Mouse (Mus musculus): Measurements from ENCODE around the gene Fam19a4.

Gene Fam19a4

DNA sequence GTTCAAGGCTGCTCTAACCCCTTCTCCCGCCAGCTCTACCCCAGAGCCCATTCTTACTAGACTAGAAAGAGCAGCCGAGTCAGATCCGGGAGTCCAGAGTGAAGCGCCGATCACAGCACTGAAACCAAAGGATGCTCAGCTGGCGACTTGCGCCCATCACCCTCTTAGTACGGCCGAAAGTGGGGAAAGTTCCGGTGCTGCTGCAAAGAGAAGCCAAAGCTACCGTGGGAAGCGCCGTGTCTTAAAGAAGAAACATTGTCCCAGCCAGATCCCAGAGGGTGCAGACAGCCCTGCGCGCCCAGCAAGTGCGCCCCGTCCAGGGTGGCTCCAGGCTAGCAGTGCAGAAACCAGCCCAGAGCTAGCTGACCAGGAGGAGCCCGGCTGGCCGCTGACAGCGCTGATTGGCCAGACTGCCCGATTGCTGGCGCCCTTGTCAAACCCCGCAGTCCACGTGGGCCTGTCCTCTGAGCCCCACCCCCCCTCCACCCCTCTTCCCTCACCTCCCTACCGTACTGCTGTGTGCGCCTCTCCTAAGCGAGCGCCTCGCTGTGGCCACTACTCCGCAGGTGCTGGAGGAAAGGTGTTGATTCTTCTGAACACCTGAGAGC lies at the start of gene Fam19a4:
Gene Fam19a4, minus strand, starts transcription at position 340 of the 608 bp plus-strand sequence.
- no peak for DNase-seq (ENCODE audit: low read depth, low spot score)

DNA sequence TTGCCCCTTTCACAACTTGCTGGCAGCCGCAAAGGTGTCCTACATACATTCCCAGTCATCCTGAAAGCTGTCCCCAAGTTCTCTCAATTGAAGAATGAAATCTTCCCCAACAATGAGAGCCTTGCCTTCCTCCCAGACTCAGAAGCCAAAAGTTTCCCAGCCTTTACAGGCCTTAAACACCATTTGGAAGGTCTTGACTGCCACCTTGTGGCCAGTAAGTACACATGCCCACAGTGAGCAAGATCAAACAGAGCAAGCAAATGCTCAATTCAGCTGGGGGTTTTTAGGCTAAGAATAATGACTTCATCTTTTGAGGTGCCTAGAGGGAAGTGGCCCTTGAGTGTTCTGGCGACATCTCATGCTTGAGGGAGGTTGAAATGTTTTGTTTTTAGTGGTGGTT lies 46.6 kb upstream of the Fam19a4 start:
- DNase-seq (ENCODE audit: low read depth, low spot score): peak; percentile 57

DNA sequence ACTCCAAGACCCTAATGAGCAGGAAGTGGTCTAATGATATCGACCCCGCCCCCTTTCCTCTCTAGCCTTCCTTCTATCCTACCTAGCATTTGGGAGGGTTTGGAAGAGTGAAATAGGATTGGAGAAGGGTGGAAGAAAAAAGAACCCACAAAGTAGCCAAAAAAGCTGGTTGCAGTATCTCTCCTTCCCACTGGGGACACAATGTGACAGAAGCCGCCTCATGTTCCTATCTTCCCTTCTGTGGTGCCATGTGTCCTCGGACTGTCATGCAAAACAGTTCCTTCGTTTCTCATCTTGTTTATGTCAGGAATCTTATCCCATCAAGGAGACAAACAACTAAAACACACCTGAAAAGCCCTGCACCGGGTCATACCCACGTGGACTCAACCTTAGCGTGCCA lies 45.9 kb upstream of the Fam19a4 start:
- DNase-seq (ENCODE audit: low read depth, low spot score): no peak

DNA sequence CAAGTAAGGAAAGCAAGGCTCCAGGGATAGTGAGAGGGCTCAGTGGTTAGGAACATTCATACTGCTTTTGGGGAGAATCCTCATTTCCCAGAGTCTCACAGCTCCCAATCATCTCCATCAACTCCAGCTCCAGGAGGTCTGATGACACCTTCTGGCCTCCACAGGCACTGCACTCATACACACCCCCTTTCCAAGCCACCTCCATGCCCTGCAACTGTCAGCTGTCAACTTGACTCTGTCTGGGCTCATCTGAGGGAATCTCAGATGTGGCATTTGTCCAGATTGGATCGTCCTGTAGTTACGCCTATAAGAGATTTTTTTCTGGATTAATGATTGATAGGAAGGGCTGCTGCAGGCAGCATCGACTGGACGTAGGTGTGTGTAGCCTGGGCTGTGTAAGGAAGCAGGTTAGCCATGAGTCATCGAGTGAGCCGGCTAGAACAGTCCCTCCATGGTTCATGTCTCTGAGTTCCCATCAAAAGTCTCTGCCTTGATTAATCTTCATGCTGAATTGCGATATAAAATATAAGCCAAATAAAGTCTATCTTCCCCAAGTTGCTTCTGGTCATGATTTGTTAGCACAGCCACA lies 44.1 kb upstream of the Fam19a4 start:
- no peak for DNase-seq (ENCODE audit: low read depth, low spot score)

DNA sequence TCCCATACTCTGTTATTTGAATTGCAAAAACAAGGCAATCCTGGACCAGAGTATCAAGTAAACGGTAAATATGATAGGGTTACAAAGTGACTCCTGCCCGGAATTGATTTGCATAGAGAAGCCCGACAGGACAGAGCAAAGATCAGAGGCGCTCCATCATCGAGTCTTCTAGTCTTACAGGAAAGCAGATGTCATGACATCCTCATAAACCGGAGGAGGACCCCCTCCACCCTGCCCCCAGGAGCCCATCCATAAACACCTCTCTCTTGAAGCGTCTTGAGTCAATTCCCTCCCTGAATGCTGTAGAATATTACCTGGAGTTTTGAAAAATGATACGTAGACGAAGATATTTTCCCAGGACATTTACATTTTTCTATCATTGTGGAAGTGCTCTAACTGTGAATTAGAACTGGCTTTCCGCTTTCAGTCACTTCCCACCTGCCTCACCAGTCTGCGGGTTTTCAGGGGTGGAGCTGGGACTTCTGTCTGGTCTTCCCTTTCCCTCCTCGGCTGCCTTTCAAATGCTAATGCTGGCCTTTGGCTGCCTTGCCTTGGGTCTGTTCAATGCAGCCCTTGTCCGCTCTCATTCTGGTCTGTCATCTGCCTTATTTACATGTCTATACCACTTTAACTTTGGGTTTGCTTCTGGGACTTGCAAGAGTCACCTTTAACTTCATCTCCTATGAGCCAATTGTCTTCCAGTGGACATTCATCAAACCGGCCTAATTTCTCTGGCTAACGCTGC lies 41.9 kb upstream of the Fam19a4 start:
- DNase-seq (ENCODE audit: low read depth, low spot score): no peak

DNA sequence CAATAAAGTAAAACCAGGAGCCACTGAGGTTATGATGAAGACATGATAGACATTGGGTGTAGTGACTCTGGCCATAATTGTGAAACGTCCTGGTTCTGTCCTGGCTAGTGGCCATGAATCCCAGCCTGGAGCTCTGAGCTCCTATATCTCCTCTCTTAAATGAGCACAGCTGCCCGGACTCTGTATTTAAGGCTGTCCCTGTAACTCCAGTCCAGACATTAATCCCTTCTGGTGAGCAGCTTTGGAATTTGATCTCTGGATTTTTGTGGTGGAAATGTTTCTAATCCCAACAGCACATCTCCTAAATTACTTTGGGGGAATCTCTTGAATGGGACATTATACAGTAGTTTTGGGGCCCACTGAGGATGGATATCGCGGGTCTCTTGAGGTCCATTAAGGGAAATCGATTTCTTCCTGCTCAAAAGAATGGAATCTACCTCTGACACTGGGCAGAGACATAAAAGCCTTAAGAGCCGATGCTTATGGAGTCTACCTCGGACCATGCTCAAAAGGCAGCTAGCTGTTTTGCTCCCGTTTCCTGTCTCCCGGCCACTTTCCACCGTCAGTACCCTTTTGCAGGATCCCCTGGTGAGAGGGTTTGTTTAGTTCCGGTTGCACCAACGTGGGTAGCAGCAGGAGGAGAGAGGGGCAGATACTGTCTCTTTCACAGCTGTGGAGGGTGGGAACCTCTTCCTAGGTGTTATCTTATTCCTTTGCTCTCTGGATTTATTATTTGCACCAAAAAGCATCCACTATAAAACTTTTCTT lies 41.2 kb upstream of the Fam19a4 start:
- no peak for DNase-seq (ENCODE audit: low read depth, low spot score)

DNA sequence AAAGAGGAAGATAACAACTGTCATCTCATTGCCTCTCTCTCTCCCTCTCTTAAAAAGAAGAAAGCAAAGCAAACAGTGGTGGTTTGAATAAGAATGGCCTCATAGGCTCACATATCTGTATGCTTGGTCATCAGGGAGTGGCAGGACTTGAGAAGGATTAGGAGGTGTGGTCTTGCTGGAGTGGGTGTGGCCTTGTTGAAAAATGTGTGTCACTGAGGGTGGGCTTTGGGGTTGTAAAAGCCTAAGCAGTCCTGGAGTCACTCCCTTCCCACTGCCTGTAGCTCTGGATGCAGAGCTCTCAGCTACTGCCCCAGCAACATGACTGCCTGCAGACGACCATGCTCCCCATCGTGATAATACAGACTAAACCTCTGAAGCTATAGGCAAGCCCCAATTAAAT lies 22.1 kb upstream of the Fam19a4 start:
- DNase-seq (ENCODE audit: low read depth, low spot score): no peak

DNA sequence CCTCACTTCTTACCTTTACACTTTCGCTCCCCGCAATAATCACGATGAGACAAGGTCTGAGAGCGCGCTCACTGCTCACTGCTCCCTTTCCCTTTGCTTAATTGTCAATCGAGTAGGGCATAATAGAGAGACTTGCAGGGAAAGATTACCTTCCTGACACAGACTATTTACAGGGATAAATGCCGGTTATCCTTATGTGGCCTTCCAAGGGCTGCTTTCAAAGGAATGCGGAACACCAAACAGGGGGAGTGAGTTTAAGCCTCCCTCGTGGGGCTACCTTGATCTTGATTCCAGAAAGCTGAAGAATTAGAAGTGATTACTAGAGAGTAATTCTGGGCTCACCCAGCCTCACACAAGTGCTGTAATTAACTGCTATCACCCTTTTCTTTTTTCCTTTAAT lies 19.8 kb upstream of the Fam19a4 start:
- DNase-seq (ENCODE audit: low read depth, low spot score): no peak

DNA sequence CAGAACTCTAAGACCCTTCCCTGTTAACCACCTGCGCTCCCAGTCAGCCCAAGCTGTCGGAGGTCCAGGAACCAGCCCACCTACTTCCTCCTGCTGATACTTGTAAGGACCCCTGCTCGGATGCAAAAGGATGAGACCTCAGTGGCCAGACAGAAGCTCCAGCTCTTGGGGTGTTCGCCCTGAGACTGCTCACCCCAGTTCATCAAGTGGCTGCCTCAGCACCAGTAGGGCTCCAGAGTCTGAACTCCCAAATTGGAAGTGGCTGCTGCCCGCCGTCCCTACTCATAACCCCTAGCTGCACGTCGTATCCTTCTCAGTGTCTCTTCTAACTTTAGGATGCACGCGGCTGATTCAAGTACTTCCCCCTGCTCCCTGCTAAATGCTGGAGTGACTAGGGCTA lies 614 bp downstream of the Fam19a4 start:
- DNase-seq (ENCODE audit: low read depth, low spot score): no peak

DNA sequence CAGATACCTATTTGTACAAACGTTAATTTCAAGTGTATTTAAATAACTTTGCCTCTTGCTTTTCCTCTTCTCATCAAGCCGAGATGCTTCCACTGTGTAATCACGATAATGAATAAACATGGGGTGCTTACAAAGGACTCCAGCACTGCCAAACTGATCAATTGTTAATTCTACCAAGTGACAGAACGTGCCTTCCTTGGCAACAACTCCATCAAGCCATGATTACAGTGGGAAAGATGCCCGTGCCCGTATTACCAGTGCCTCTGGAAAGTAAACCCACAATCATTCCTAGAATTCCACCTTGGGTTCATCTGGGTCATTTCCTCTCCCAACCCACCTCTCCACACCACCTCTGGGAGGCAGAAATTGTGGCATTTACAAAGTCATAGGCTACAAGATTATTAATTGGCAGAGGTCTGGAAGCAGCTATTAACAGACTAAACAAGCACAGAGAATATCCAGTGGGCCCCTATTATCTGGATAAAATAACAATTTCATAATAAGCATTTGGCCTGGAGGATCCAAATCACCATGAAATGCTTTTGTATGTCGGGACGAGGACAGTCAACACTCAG lies 7.9 kb downstream of the Fam19a4 start:
- no peak for DNase-seq (ENCODE audit: low read depth, low spot score)

DNA sequence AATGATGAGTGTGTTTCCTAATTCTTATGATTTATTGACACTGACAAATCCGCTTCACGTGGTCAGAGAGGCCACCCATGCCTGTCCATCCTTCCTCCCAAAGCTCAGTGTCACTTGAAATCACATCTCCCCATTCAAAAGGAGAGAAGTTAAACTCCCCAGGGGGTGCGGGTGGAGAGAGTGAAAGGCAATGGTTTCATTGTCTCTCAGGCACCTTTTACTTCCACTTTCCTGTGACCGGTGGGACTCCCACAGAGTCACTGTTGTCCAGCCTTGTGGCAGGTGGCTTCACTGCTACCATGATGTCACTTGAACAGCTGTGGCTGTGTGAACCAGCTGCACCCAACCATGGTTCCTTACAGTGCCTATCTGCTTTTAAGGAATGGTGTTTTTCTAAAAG lies 11.8 kb downstream of the Fam19a4 start:
- DNase-seq (ENCODE audit: low read depth, low spot score): no peak

DNA sequence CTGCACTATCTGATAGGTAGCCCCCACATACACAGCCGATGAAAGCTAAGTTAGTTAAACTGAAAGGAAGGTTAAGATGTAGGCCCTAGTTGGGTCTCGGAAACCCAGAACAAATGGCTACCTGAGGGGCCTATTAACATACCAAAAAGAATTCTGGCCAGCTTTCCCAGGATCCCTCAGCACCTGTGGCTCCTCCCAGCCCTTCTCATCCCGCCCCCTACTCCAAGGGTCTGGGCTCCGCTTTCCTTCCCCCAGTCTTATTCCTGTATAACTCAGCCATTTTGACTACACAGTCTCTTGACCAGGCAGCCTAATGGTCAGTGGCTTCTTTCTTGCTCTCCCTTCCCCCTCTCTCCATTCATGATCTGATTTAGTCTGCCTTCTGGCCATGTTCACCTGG lies 13.7 kb downstream of the Fam19a4 start:
- DNase-seq (ENCODE audit: low read depth, low spot score): no peak

DNA sequence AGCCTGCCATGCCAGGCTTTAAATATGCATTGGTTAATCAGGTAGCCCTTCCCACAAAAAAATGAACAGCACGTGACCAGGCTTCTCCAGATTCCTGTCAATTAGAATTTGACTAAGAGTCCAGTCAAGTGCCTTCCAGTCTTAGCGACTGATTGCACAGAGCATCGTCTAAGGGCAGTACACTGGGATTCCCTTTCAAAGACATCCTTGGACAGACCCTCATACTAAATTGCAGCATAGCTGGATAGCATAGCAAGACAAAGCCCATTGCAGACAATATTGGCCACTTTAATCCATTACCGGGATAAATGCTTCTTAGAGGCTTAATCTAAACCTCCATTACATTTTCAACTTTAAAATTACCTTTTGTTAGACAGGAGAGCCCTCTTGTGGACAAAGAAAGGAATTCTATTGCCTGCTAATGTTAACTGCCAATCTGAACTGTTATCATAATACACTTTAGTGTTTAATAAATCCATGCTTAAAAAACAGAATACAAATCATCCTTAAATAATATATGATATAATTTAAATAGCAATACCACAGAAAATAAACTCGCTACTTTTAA lies 33.0 kb downstream of the Fam19a4 start:
- peak; percentile 39 for DNase-seq (ENCODE audit: low read depth, low spot score)

DNA sequence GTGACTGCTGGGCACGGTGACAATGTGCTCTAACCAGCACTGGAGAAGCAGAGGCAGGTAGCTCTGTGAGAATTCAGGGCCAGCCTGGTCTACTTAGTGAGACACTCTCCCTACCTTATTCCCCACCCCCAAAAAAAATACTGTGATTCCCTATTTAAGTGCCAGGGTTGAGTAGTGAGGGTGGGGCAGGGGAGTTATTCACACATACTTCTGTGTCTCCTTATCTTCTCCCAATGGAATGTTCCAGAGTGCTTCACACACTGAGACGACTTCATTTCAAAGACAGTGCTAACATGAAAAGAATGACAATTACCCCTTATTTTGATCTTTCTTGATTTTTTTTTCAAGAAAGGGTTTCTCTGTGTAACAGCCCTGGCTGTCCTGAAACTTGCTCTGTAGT lies 40.9 kb downstream of the Fam19a4 start:
- no peak for DNase-seq (ENCODE audit: low read depth, low spot score)

DNA sequence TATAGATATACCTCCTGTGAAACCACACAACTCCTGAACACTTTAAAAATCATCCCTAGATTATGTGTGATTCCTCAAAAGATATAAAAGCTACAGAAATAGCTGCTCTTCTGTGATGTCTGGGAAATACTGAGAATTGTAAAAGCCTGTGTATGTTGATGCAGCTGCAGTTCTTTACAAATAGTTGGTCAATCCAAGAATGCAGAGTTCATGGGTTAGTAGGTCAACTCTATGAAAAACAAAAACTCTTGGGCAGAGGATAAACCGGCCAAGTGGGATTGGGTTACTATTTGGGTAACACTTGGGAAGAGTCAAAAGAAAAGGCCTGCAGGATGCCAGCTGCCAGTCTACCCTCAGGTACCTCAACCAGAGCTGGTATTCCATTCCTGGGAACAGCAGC lies 43.5 kb downstream of the Fam19a4 start:
- DNase-seq (ENCODE audit: low read depth, low spot score): no peak

DNA sequence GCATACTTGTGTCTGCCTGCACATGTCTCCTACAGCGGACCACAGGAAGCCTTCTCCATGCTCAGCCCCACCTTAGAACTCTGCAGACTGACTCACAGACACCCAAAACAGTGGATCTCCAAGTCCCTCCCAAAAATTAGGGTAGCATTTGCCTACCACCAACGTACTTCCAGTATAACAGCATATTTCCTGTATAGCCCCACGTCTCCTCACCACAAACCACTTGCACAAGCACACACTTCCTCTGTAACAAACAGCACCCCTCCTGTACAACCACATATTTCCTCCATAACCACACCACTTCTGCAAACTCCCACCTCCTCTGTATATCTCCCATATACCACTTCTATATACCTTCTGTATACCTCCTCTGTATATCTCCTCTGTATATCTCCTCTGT lies 44.2 kb downstream of the Fam19a4 start:
- DNase-seq (ENCODE audit: low read depth, low spot score): no peak

DNA sequence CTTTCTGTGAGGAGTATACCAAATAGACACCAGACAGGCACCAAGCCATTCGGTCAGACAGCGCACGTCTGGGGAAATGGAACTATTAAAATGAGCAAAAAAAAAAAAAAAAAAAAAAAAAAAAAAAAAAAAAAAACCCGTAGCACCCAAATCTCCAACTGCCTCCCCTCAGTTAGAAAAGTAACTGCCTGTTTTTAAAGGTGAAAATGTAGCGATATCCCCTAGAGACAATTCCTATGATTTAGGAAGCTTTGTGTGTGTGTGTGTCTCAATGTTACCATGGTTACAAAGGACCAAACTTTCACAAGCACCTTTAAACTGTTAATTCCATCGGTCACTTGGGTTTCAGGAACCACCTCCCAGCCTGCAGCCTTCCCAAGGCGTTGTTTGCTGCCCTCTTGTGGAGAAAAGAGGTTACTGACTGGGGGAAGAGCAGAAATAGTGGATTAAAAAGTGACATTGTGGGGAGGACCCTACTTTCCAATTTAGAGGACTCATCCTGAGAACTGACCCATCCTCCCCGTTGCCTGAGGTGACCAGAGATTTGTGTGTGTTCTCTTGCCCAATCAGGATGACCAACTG lies 53.6 kb downstream of the Fam19a4 start:
- peak; percentile 37 for DNase-seq (ENCODE audit: low read depth, low spot score)

DNA sequence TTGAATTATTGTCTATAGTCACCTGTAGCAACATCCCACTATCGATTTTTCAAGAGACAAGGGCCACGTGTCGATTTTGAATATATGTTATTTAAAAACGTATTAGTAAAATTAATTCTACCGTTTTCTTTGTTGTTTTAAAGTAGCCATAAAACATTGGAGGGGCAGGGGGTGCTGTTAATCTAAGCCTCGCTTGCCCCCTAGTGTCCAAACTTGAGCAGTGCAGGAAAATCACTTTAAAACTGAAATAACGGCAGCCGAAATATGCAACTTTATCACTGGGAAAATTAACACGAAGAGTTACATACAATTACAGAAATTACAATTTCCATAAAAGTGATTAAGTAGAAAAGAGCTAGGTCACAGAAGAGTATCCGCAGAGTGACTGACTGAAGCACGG lies 55.2 kb downstream of the Fam19a4 start:
- DNase-seq (ENCODE audit: low read depth, low spot score): peak; percentile 28

DNA sequence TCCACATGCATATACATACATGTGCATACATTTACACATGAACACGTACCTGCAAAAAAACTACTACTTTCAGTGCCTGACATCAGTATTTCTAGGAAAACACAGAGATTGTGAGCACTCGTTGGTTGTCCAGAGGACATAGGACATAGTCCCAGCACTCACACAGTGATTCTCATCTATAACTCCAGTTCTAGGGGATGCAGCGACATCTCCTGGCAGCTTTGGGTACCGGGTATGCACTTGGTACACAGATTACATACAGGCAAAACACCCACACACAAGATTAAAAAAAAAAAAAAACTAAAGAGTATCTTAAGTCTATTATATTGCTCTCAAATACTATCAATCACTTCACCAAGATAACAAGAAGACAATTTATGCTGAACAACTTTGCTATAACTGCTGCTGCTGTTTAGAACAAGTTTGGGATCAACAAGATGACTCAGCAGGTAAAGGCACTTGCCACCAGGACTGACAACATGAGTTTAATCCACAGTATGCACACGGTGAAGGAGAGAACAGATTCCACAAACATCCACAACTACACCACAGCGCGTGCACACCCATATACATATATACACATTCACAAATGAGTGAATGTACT lies 64.6 kb downstream of the Fam19a4 start:
- DNase-seq (ENCODE audit: low read depth, low spot score): no peak

DNA sequence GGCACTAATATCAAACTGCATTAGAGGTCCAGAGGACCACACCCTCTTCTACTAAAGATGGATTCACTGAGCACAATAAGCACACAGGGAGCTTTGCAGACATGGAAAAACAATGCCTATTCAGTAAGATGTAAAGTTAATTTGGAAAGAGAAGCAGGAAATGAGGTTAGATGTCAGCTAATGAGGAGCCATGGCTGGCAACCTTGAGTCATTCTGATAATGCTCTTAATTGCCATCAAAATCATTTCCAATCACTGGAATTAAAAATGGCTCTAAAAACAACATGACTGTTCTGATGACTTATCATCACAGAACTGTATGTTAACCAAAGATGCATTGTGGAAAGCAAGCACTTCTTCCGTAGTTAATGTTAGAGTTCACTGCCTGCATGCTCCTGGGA lies 68.5 kb downstream of the Fam19a4 start:
- no peak for DNase-seq (ENCODE audit: low read depth, low spot score)

DNA sequence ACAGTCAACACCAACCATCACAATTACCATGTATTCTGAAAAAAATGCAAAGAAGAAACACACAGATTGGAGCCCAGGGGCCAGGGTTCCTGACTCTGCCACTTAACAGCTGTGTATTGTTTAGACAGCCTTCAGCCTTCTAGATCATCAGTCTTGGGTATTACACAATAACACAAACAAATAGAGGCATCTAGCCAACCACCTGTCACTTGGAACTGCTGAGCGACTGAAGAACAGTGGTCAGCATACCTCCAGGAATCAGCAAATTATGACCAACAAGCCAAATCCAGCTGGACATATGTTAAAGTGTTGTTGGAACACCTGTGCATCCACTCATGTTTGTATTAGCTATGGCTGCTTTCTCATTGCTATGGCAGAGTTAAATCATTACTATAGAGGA lies 82.7 kb downstream of the Fam19a4 start:
- DNase-seq (ENCODE audit: low read depth, low spot score): no peak

Measured in brain, embryonic 18.5 days (tissue).